Mouse (Mus musculus) left cerebral cortex, postnatal 14 days (tissue): ENCODE data around the gene Ube2cbp. TPM values are rescaled to one million over a fixed set of nuclear protein-coding genes. Genes with fewer than 3 reads are reported as not detected.

Experiments
- DNase-seq, 2 experiments: peaks; one replicate each; pipeline ENCODE4 v3.0.0; 2021 to 2022; ENCODE audit warnings: low spot score in 2 of 2, mixed read lengths in 1 of 2
- intact Hi-C: fragments of 180-260 bp; cut with DNase I; formaldehyde crosslinking; loops from one replicate; pipeline ENCODE4 v1.15.1; 2025
- total RNA-seq, 2 experiments: library from RNA; stranded (reverse); gene quantifications; 2 replicates each; pipeline ENCODE4 v1.2.3; 2021

Ube2cbp gene
- total RNA-seq, 2 experiments from 2014 or later = 3.8 to 4.5 TPM

DNA sequence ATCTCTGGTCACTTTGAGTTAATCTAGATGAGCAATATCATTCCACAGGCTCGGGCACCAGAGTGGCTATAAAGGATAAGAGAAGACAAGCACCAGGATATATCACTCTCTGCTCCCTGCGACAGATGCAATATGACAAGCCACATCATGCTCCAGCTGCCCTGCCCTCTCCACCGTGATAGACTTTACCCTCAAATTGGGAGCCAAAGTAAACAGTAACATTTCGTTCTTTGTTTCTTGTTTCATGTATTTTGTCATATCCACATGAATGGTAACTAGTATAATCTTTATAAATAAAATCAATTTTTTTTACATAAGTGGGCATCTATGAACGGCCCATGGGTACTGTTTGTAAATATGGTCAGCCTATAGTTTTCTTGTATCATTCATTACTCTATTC, 195.2 kb downstream of the Ube2cbp start:
- intact Hi-C loops = no loop called here
- no peak for DNase-seq

DNA sequence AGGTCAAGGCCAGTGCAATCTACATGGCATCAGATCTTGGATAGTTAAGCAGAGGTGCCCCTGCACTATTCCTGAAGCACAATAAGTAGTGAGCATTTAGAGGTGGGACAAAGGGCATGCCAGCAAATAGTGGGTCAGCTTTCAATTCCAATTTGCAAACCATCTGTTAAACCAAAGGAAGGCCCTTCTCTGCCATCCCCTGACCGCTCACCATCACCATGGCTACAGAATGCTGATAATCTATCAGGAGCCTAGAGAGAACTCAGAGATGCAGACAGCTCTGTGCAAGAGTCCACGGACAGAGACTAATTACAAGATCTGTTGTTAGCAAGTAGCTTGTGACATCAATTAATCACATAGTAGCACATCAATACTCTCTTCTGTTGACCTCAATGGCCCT, 198.1 kb downstream of the Ube2cbp start:
- DNase-seq = no peak
- intact Hi-C loops = no loop called here

Other genes starting within 250 kb of the Ube2cbp start
- 10 to 100 TPM; 51.3 to 58.1 TPM for gene Dop1a, start 2.2 kb upstream of the Ube2cbp start, total RNA-seq
- gene Pgm3, start 106.9 kb upstream of the Ube2cbp start, total RNA-seq = 10 to 100 TPM; 16.3 to 18.7 TPM
- 10 to 100 TPM; 35.3 to 35.6 TPM for gene Rwdd2a, start 107.0 kb upstream of the Ube2cbp start, total RNA-seq
- 10 to 100 TPM; 54.6 to 58.3 TPM for gene Me1, start 231.0 kb upstream of the Ube2cbp start, total RNA-seq